21 mouse cellular contexts compared by ENCODE assay signal in the genomic region with DNA sequence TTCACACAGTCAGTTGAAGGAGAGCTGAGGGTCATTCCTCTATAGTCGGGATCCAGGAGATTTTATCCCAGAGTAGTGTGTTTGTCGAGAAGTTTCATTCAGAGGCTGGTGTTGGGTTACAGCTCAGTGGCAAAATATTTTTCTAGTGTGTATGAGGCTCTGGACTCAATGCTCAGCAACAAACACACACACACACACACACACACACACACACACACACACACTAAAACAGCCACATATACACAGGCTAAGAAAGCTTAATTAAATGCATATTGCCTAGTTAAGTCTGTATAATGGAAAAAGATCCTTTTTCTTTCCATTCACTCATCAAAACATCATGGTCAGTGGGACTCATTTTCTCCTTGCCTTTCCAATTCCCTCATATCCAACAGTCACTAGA.
DNase-seq lines count a peak whose midpoint lies in the region; ATAC-seq lines count a peak whose summit lies in the region.
"Had no signal": no experiment of that assay in that cellular context is flagged by ENCODE, and none has a peak within 500 bp of the region (broad histone marks: within the 10 kb centered on the region; RNA-seq: fewer than 3 reads in every experiment).

No protein-coding gene starts in this region.

- no peak overlapping the region for H3K4me2 ChIP-seq in embryonic facial prominence, embryonic 13.5 days
- no peak overlapping the region for H3K4me2 ChIP-seq in embryonic facial prominence, embryonic 14.5 days (ENCODE audit: low read depth, low read length)
- H3K4me2 ChIP-seq in embryonic facial prominence, embryonic 15.5 days (replicated peaks): no peak overlapping the region

- H3K9me3 ChIP-seq in embryonic facial prominence, embryonic 13.5 days: no peaks in the 10 kb centered on the region
- H3K9me3 ChIP-seq in embryonic facial prominence, embryonic 10.5 days: no peaks in the 10 kb centered on the region
- no peaks in the 10 kb centered on the region for H3K9me3 ChIP-seq in embryonic facial prominence, embryonic 14.5 days (ENCODE audit: control insufficient read depth, low read length)
- H3K9me3 ChIP-seq in embryonic facial prominence, embryonic 15.5 days (replicated peaks): no peaks in the 10 kb centered on the region
- H3K9me3 ChIP-seq: G1E had no signal

- no peak for DNase-seq in embryonic facial prominence, embryonic 10.5 days (ENCODE audit: low spot score)
- peak; percentile 37 for DNase-seq in embryonic facial prominence, embryonic 14.5 days (ENCODE audit: low spot score)
- no peak for DNase-seq in spleen, adult 12 weeks (ENCODE audit: low spot score)
- DNase-seq in ovary, postnatal 36 days (ENCODE audit: low spot score): no peak
- DNase-seq: adrenal gland, adult 2 months; adrenal gland, adult 8-10 months; adrenal gland, postnatal 10 days; adrenal gland, postnatal 14 days; adrenal gland, postnatal 25 days; adrenal gland, postnatal 36 days; B cell, adult 2 months; cerebellum, adult 11 months; cerebellum, adult 11-12 months; cerebellum, adult 18-20 months had no signal

- 29% methylated on average over 2 of the region's 2 CpGs for WGBS in embryonic facial prominence, embryonic 13.5 days
- WGBS in embryonic facial prominence, embryonic 10.5 days: 55% methylated on average over 2 of the region's 2 CpGs
- WGBS in embryonic facial prominence, embryonic 14.5 days: 21% methylated on average over 2 of the region's 2 CpGs
- 22% methylated on average over 2 of the region's 2 CpGs for WGBS in embryonic facial prominence, embryonic 15.5 days

- ATAC-seq in embryonic facial prominence, embryonic 13.5 days (ENCODE audit: insufficient number of reproducible peaks, insufficient read depth, low FRiP score, low TSS enrichment, low read depth): 0 out of 2 replicates have a peak, but pooled peaks have one; percentile 43
- peak; percentile 55; the same call in 1 of the 2 replicates for ATAC-seq in embryonic facial prominence, embryonic 14.5 days (ENCODE audit: low read depth)
- peak; percentile 81 for ATAC-seq in embryonic facial prominence, embryonic 15.5 days (ENCODE audit: insufficient number of reproducible peaks, low FRiP score, low TSS enrichment, low read depth)
- ATAC-seq: activated CD4-positive, CD25-positive, alpha-beta regulatory T cell, adult 4 months; CD4-positive, CD25-positive, alpha-beta regulatory T cell, adult 4 months; Patski had no signal

- no peaks in the 10 kb centered on the region for H3K27me3 ChIP-seq in embryonic facial prominence, embryonic 13.5 days
- H3K27me3 ChIP-seq in embryonic facial prominence, embryonic 10.5 days (replicated peaks; ENCODE audit: low read depth, poor library complexity, severe bottlenecking): no peaks in the 10 kb centered on the region
- H3K27me3 ChIP-seq in embryonic facial prominence, embryonic 14.5 days (replicated peaks; ENCODE audit: control insufficient read depth, insufficient read depth, low read length): no peaks in the 10 kb centered on the region
- no peaks in the 10 kb centered on the region for H3K27me3 ChIP-seq in embryonic facial prominence, embryonic 15.5 days
- H3K27me3 ChIP-seq: CH12.LX, Patski had no signal

- H3K27ac ChIP-seq in embryonic facial prominence, embryonic 13.5 days: no peak overlapping the region
- no peak overlapping the region for H3K27ac ChIP-seq in embryonic facial prominence, embryonic 10.5 days (replicated peaks)
- H3K27ac ChIP-seq in embryonic facial prominence, embryonic 14.5 days (replicated peaks; ENCODE audit: low read depth, low read length): no peak overlapping the region
- 0 out of 2 replicates have a peak overlapping the region, but pooled peaks have one; percentile 45 for H3K27ac ChIP-seq in embryonic facial prominence, embryonic 15.5 days (replicated peaks)

- no peaks in the 10 kb centered on the region for H3K4me1 ChIP-seq in embryonic facial prominence, embryonic 13.5 days
- no peaks in the 10 kb centered on the region for H3K4me1 ChIP-seq in embryonic facial prominence, embryonic 10.5 days
- H3K4me1 ChIP-seq in embryonic facial prominence, embryonic 14.5 days (ENCODE audit: control insufficient read depth, insufficient read depth, low read length): no peaks in the 10 kb centered on the region
- no peaks in the 10 kb centered on the region for H3K4me1 ChIP-seq in embryonic facial prominence, embryonic 15.5 days

- no peak overlapping the region for H3K4me3 ChIP-seq in embryonic facial prominence, embryonic 13.5 days
- no peak overlapping the region for H3K4me3 ChIP-seq in embryonic facial prominence, embryonic 10.5 days
- H3K4me3 ChIP-seq in embryonic facial prominence, embryonic 14.5 days (ENCODE audit: low read depth, low read length): no peak overlapping the region
- H3K4me3 ChIP-seq in embryonic facial prominence, embryonic 15.5 days (replicated peaks): no peak overlapping the region

- H3K36me3 ChIP-seq in embryonic facial prominence, embryonic 13.5 days: no peaks in the 10 kb centered on the region
- no peaks in the 10 kb centered on the region for H3K36me3 ChIP-seq in embryonic facial prominence, embryonic 10.5 days (replicated peaks)
- no peaks in the 10 kb centered on the region for H3K36me3 ChIP-seq in embryonic facial prominence, embryonic 14.5 days (ENCODE audit: control insufficient read depth, insufficient read depth, low read length)
- H3K36me3 ChIP-seq in embryonic facial prominence, embryonic 15.5 days: no peaks in the 10 kb centered on the region
- H3K36me3 ChIP-seq: G1E had no signal

- no peak overlapping the region for H3K9ac ChIP-seq in embryonic facial prominence, embryonic 13.5 days
- no peak overlapping the region for H3K9ac ChIP-seq in embryonic facial prominence, embryonic 14.5 days (ENCODE audit: low read depth, low read length)
- H3K9ac ChIP-seq in embryonic facial prominence, embryonic 15.5 days: no peak overlapping the region
